Mouse (Mus musculus): ENCODE data around the gene Pglyrp1.
"Not testable (repeated sequence)": the region's sequence is repeated elsewhere in the genome, so short reads cannot be mapped to it uniquely, and the experiment has no call there.

Gene Pglyrp1

GRCm38 (mm10) chr7:18871031-18871430 lies at the start of gene Pglyrp1:
TSS of gene Pglyrp1 (plus strand) at chr7:18871331.
- DNase-seq, result not testable (repeated sequence)

GRCm38 (mm10) chr7:18821507-18821906 lies 49.6 kb upstream of the Pglyrp1 start, which contains the start of gene Psg17:
TSS of gene Psg17 (minus strand) at chr7:18821607.
- DNase-seq, result peak; percentile 53

- peak; percentile 87 for DNase-seq
Observed at GRCm38 (mm10) chr7:18827792-18828546, 43.2 kb upstream of the Pglyrp1 start.

- DNase-seq, result peak; percentile 79
Observed at GRCm38 (mm10) chr7:18828592-18828991, 42.5 kb upstream of the Pglyrp1 start.

- no peak for DNase-seq
Observed at GRCm38 (mm10) chr7:18829545-18829944, 41.6 kb upstream of the Pglyrp1 start.

GRCm38 (mm10) chr7:18832298-18832697 lies 38.8 kb upstream of the Pglyrp1 start:
- DNase-seq, result peak; percentile 87

GRCm38 (mm10) chr7:18839865-18840264 lies 31.3 kb upstream of the Pglyrp1 start, which contains the start of gene Mill2:
TSS of gene Mill2 (plus strand) at chr7:18839966.
- DNase-seq, result peak; percentile 95

- DNase-seq, result peak; percentile 99
Observed at GRCm38 (mm10) chr7:18840386-18841173, 30.6 kb upstream of the Pglyrp1 start.

GRCm38 (mm10) chr7:18841174-18841567 lies 30.0 kb upstream of the Pglyrp1 start:
- DNase-seq, result no peak

- DNase-seq, result peak; percentile 89
Observed at GRCm38 (mm10) chr7:18844811-18845210, 26.3 kb upstream of the Pglyrp1 start.

- no peak for DNase-seq
Observed at GRCm38 (mm10) chr7:18848395-18848794, 22.7 kb upstream of the Pglyrp1 start.

- peak; percentile 97 for DNase-seq
Observed at GRCm38 (mm10) chr7:18858310-18858916, 12.7 kb upstream of the Pglyrp1 start.

- DNase-seq, result peak; percentile 49
Observed at GRCm38 (mm10) chr7:18862801-18863200, 8.3 kb upstream of the Pglyrp1 start.

- DNase-seq, result no peak
Observed at GRCm38 (mm10) chr7:18868491-18868890, 2.6 kb upstream of the Pglyrp1 start.

- peak; percentile 75 for DNase-seq
Observed at GRCm38 (mm10) chr7:18872014-18872802, 1.1 kb downstream of the Pglyrp1 start.

GRCm38 (mm10) chr7:18872816-18873215 lies 1.7 kb downstream of the Pglyrp1 start:
- DNase-seq, result peak; percentile 74

- DNase-seq, result peak; percentile 97
Observed at GRCm38 (mm10) chr7:18873253-18873652, 2.1 kb downstream of the Pglyrp1 start.

- DNase-seq, result peak; percentile 29
Observed at GRCm38 (mm10) chr7:18875372-18875771, 4.2 kb downstream of the Pglyrp1 start.

- peak; percentile 93 for DNase-seq
Observed at GRCm38 (mm10) chr7:18878691-18879090, 7.6 kb downstream of the Pglyrp1 start.

- peak; percentile 93 for DNase-seq
Observed at GRCm38 (mm10) chr7:18883991-18884744, 13.0 kb downstream of the Pglyrp1 start.

- peak; percentile 83 for DNase-seq
Observed at GRCm38 (mm10) chr7:18884745-18885422, 13.8 kb downstream of the Pglyrp1 start.

Measured in heart, adult 11 months (tissue).